In genomic region chr16:11071176-11071575, GRCm38 (mm10) we compare ENCODE assay signal across 11 mouse cellular contexts. TPM values are rescaled to one million over a fixed set of nuclear protein-coding genes. Genes with fewer than 3 reads are reported as not detected.
DNase-seq lines count a peak whose midpoint lies in the region; ATAC-seq and TF ChIP-seq lines count a peak whose summit lies in the region.
"Had no signal": no experiment of that assay in that cellular context is flagged by ENCODE, and none has a peak within 500 bp of the region (broad histone marks: within the 10 kb centered on the region; RNA-seq: fewer than 3 reads in every experiment).

No protein-coding gene starts in this region.

- H3K4me2 ChIP-seq in midbrain, embryonic 16.5 days (ENCODE audit: low read length), result no peak overlapping the region
- H3K4me2 ChIP-seq: midbrain, embryonic 13.5 days had no signal

- TF ChIP-seq POLR2A in kidney, adult 2 months (IDR thresholded peaks at IDR 0.05; ENCODE audit: low read depth, low read length), result no peak

- peak overlapping the region; percentile 40; the same call in 1 of the 2 replicates for H3K27ac ChIP-seq in kidney, adult 2 months (ENCODE audit: insufficient read depth, low read depth, low read length)
- H3K27ac ChIP-seq in midbrain, embryonic 16.5 days (ENCODE audit: low read length), result no peak overlapping the region

- no peak overlapping the region for H3K9ac ChIP-seq in midbrain, embryonic 16.5 days (ENCODE audit: low read depth, low read length)
- H3K9ac ChIP-seq: midbrain, embryonic 13.5 days had no signal

- no peak for ATAC-seq in midbrain, embryonic 16.5 days
- ATAC-seq: midbrain, embryonic 13.5 days; Patski had no signal

- 52% methylated on average over 5 of the region's 5 CpGs for WGBS in kidney, adult 2 months
- 83% methylated on average over 5 of the region's 5 CpGs for WGBS in midbrain, embryonic 16.5 days

- peaks cover 41% of the 10 kb centered on the region for H3K4me1 ChIP-seq in kidney, adult 2 months (ENCODE audit: control insufficient read depth, insufficient read depth, low read length)
- peaks cover 56% of the 10 kb centered on the region for H3K4me1 ChIP-seq in midbrain, embryonic 16.5 days (ENCODE audit: control insufficient read depth, insufficient read depth, low read length)

- H3K9me3 ChIP-seq in midbrain, embryonic 16.5 days (replicated peaks; ENCODE audit: control insufficient read depth, low read length, poor library complexity, severe bottlenecking), result no peaks in the 10 kb centered on the region
- H3K9me3 ChIP-seq: midbrain, embryonic 13.5 days had no signal

- peak; percentile 49 for DNase-seq in adrenal gland, postnatal 25 days
- no peak for DNase-seq in adrenal gland, adult 18-20 months (ENCODE audit: low spot score in 2 of 2)
- peak; percentile 65 for DNase-seq in kidney, adult 2 months
- no peak for DNase-seq in kidney, postnatal 4 days
- DNase-seq in adipocyte (ENCODE audit: low spot score), result peak; percentile 64
- DNase-seq in cerebellum, postnatal 36 days, result peak; percentile 85 to 88
- DNase-seq in lung, adult 18-20 months, result no peak
- DNase-seq: lung, adult 2 months had no signal

- peaks cover 2% of the 10 kb centered on the region; the same call in 1 of the 2 replicates for H3K36me3 ChIP-seq in kidney, adult 2 months (ENCODE audit: control insufficient read depth, insufficient read depth, low read length)
- H3K36me3 ChIP-seq in midbrain, embryonic 16.5 days (ENCODE audit: control insufficient read depth, insufficient read depth, low read length), result peaks cover 19% of the 10 kb centered on the region

- TF ChIP-seq CTCF in kidney, adult 2 months (conservative IDR thresholded peaks at IDR 0.05; ENCODE audit: insufficient read depth, insufficient read length, low read depth, low read length), result no peak

- no peak overlapping the region for H3K4me3 ChIP-seq in kidney, adult 2 months (ENCODE audit: insufficient read depth, low read depth, low read length)
- no peak overlapping the region for H3K4me3 ChIP-seq in midbrain, embryonic 16.5 days (ENCODE audit: low read depth, low read length)
- H3K4me3 ChIP-seq: midbrain, embryonic 13.5 days had no signal

- H3K27me3 ChIP-seq in kidney, adult 2 months (replicated peaks; ENCODE audit: control insufficient read depth, insufficient read depth, low read length), result no peaks in the 10 kb centered on the region
- H3K27me3 ChIP-seq in midbrain, embryonic 16.5 days (ENCODE audit: control insufficient read depth, insufficient read depth, low read depth, low read length), result no peaks in the 10 kb centered on the region
- H3K27me3 ChIP-seq: midbrain, embryonic 13.5 days; Patski had no signal

RNA-seq across cellular contexts. Expression of gene Litaf, which starts 5.2 kb away (rescaled TPM):
- total RNA-seq in adrenal gland, postnatal 25 days (2021), result 38.6 and 46.5 TPM in 2 replicates
- total RNA-seq in adrenal gland, adult 18-20 months (2021), result 10 to 100 TPM; 48.5 to 56.4 TPM
- polyA plus RNA-seq in kidney, adult 2 months (2012; rRNA removed), result 125 and 145 TPM in 2 replicates
- polyA plus RNA-seq in midbrain, embryonic 16.5 days (2015; fragmentation: Nextera tagmentation; extraction: Ambion mirVana), result 22.7 and 25.4 TPM in 2 replicates

RNA-seq across cellular contexts. Expression of gene Snn, which starts 10.4 kb away (rescaled TPM):
- 12.5 and 16.7 TPM in 2 replicates for total RNA-seq in adrenal gland, postnatal 25 days (2021)
- 10 to 100 TPM in 1 of 2 experiments, 1 to 10 TPM in 1; 9.3 to 14.0 TPM for total RNA-seq in adrenal gland, adult 18-20 months (2021)
- 67.2 and 71.2 TPM in 2 replicates for polyA plus RNA-seq in kidney, adult 2 months (2012; rRNA removed)
- polyA plus RNA-seq in midbrain, embryonic 16.5 days (2015; fragmentation: Nextera tagmentation; extraction: Ambion mirVana), result 129 and 134 TPM in 2 replicates

Comparison
In these comparisons a context has a peak if more than half of its experiments do, and no peak if none do; other contexts are left out.
1. DNase-seq: peak in adrenal gland, postnatal 25 days (single experiment), kidney, adult 2 months (single experiment), adipocyte (single experiment) and cerebellum, postnatal 36 days (2 of 2); none in adrenal gland, adult 18-20 months (0 of 2), kidney, postnatal 4 days (0 of 2) and lung, adult 18-20 months (0 of 2).